Mouse (Mus musculus): ENCODE measurements around the gene F2r. TPM values are rescaled to one million over a fixed set of nuclear protein-coding genes. Genes with fewer than 3 reads are reported as not detected.

F2r gene
- total RNA-seq, 2 experiments from 2014 or later, result 21.6 to 23.1 TPM

- DNase-seq (ENCODE audit: low spot score), result no peak
- intact Hi-C loops (cut with DNase I), result no loop called here
Measured at GRCm38 (mm10) chr13:95634451-95634850, 16.2 kb upstream of the F2r start.

- intact Hi-C loops (cut with DNase I), result no loop called here
- DNase-seq (ENCODE audit: low spot score), result no peak
Measured at GRCm38 (mm10) chr13:95633384-95633783, 15.1 kb upstream of the F2r start.

DNA sequence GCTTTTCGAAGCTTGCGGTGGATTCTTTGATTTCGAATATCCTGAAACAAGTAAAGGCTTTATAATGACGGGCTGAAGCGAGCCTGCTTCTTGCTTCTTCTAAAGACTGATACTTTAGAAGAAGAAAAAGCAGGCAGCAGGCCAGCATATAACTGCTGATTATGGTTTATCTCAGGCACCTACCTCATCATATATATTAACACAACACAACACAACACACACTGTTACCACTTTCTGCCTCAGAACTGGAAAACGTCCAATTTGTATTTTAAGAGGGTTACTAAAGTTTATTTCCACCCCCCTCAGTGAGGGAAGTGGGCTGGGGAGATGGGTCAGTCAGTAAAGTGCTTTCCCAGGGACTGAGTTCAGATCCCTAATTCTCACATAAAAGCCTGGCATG lies 13.9 kb upstream of the F2r start:
- DNase-seq (ENCODE audit: low spot score), result no peak
- intact Hi-C loops (cut with DNase I), result no loop called here

- intact Hi-C loops (cut with DNase I), result no loop called here
Measured at GRCm38 (mm10) chr13:95630747-95631146, 12.5 kb upstream of the F2r start.

DNA sequence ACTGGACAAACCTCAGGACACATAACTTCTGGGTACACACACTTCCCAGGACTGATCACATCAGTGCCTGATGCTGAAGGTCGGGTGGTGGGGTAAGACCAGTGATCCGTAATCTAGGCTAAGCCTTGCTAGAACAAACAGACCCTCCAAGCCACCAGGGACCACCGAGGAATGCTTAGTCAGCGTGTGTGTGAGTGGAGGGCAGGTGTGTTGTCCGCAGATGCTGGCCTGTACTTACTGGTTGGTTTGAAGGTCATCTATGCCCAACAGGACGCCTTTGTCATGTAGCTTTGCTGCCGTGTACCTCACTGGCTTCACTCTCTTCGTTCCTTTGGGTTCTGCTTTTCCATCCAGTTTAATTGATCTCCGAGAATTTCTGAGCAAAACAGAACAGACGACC lies 11.5 kb upstream of the F2r start:
- intact Hi-C loops (cut with DNase I), result no loop called here
- no peak for DNase-seq (ENCODE audit: low spot score)

More at GRCm38 (mm10) chr13:95630747-95631146, 12.5 kb upstream of the F2r start:
- DNase-seq (ENCODE audit: low spot score), result no peak

GRCm38 (mm10) chr13:95626696-95627095 lies 8.4 kb upstream of the F2r start:
- intact Hi-C loops (cut with DNase I), result no loop called here
- DNase-seq (ENCODE audit: low spot score), result no peak

DNA sequence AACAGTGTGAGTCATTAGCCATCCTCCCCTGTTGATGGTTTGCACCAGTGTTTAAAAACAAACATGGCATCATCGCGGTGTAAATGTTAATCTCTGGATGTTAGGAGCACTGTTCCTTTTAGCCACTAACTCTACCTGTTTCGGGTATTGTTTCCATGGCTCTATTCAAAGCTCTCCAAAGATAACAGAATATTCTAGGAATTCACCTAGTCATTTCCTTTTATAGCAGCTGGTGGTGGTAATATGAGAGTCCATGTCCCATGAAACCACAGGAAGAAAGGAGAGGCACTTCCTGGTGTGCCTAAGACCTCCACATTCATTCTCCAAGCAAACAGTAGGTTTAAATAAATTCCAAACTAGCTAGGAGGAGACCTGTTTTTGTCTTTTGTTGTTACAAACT lies 4.8 kb upstream of the F2r start:
- intact Hi-C loops (cut with DNase I), result no loop called here
- DNase-seq (ENCODE audit: low spot score), result no peak

GRCm38 (mm10) chr13:95621563-95621962 lies 3.3 kb upstream of the F2r start:
- DNase-seq (ENCODE audit: low spot score), result no peak
- intact Hi-C loops (cut with DNase I), result no loop called here

- intact Hi-C loops (cut with DNase I), result loop anchor here (2.0 to 5.0 kb wide), 2 partner anchors 22 to 48 kb away; no protein-coding TSS in a partner anchor
Measured at GRCm38 (mm10) chr13:95618859-95619258, 572 bp upstream of the F2r start.

GRCm38 (mm10) chr13:95617671-95618171 lies 566 bp downstream of the F2r start:
- intact Hi-C loops (cut with DNase I), result loop anchor here (2.0 to 5.0 kb wide), 2 partner anchors 23 to 50 kb away; no protein-coding TSS in a partner anchor
- DNase-seq (ENCODE audit: low spot score), result no peak

More at GRCm38 (mm10) chr13:95618859-95619258, 572 bp upstream of the F2r start:
- no peak for DNase-seq (ENCODE audit: low spot score)

- intact Hi-C loops (cut with DNase I), result loop anchor here (5.0 kb wide), 1 partner anchor 50 kb away; no protein-coding TSS in a partner anchor
Measured at GRCm38 (mm10) chr13:95617082-95617670, 1.1 kb downstream of the F2r start.

GRCm38 (mm10) chr13:95616512-95616911 lies 1.8 kb downstream of the F2r start:
- no peak for DNase-seq (ENCODE audit: low spot score)
- intact Hi-C loops (cut with DNase I), result loop anchor here (5.0 kb wide), 1 partner anchor 51 kb away; no protein-coding TSS in a partner anchor

More at GRCm38 (mm10) chr13:95617082-95617670, 1.1 kb downstream of the F2r start:
- no peak for DNase-seq (ENCODE audit: low spot score)

DNA sequence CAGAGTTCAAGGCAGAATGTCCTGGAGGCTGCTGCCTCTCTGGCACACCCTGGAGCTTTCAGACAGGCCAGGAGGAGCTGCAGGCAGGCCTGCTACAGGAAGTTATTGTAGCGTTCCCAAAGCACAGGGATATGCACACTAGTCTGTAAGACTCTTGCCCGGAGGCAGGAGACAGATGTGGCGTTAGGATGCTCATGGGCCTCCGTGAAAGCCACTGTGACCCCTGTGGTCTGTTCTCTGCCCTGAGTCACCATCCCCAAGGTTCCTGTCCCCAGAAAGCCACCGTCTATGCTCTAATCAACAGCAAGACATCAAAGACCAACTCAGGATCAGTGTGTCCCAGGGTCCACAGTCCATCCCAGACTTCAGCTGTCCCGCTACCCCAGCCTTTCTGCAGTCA lies 3.5 kb downstream of the F2r start:
- intact Hi-C loops (cut with DNase I), result loop anchor here (5.0 kb wide), 2 partner anchors 47 to 53 kb away; no protein-coding TSS in a partner anchor

DNA sequence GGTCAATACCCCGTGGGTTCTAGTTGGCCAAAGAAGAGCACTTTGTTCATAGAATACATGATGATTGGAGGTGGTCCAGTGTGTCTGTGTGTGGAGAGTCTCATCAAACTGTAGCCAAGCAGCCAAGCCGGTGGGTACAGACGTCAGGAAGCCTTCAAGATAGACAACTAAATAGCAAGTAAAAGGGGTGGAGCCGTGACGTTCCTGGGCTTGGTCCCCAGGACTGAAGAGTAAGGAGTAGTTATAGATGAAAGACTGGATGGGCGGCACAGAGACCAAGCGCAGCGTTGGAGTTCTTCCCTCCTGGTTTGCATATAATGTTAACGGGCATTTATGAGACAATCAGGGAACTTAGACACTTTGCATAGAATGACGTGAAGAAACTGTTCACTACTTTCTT lies 6.0 kb downstream of the F2r start:
- intact Hi-C loops (cut with DNase I), result loop anchor here (5.0 kb wide), 1 partner anchor 45 kb away; no protein-coding TSS in a partner anchor
- no peak for DNase-seq (ENCODE audit: low spot score)

More for the DNA sequence above, 3.5 kb downstream of the F2r start:
- no peak for DNase-seq (ENCODE audit: low spot score)

DNA sequence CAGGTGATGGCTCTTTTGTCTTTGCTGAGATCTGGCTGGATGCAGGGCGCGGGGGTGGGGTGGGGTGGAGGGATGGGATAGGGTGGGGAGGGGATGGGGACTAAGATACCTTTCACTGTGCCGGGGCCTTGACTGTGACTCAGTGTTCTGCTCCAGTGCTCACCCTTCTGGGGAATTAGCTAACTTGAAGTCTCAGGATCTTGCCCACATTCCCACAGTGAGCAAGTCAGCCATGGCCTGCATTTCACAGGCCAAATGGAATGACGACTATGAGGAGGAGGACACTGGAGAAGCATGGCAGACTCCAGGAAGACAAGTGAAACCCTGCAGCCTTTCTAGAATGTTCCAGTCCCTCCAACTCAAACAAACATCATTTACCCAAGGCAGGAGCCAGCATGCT lies 6.5 kb downstream of the F2r start:
- DNase-seq (ENCODE audit: low spot score), result no peak
- intact Hi-C loops (cut with DNase I), result loop anchor here (5.0 kb wide), 1 partner anchor 44 kb away; no protein-coding TSS in a partner anchor

DNA sequence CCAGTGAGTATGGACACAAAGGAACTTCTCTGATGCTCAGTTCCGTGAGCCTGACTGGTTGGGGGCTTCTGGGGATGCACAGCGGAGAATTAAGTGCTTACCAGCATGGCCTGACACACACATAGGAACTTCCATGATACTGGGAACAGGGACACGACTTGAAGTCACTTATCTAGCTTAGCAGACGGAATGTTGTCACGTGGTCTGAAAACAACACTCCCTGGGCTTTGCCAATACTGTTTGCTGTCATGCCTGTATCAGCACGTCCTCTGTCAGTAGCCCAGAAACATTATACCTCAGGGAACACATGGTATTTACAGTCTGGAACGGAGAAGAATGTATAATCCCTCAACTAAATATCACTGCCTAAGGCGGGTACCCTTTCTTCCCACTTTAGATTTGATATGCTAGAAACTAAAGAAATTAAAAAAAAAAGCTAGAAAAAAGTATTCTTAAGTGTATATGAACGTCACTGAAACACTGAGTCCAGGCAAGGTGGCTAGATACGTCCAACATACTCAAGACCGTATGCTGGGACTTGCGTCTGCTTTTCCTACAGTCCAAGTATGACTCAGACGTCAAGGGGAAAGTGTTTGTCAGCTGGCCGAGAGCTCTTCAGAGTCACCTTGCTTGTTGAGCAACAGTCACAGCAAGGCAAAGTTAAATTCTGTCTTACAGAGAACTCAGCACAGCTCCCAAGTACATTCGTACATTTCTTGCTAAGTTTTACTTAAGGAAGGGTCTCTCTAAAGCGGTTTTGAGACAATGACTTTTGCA lies 7.3 kb downstream of the F2r start:
- intact Hi-C loops (cut with DNase I), result loop anchor here (5.0 kb wide), 1 partner anchor 44 kb away; no protein-coding TSS in a partner anchor
- no peak for DNase-seq (ENCODE audit: low spot score)

DNA sequence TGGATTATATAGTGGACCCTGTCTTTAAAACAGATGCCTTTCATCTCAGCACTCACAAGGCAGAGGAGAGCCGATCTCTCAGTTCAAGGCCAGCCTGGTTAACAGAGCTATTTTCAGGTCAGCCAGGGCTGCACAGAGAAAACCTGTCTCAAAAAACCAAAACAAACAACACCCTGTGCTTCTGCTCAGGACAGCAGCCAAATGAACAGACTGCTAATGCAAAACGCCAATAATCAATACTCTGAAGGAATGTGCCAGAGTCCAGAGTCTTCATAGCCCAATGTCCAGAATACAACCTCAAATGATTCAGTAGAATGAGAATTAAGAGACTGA lies 9.2 kb downstream of the F2r start:
- DNase-seq (ENCODE audit: low spot score), result no peak
- intact Hi-C loops (cut with DNase I), result no loop called here

GRCm38 (mm10) chr13:95608416-95609087 lies 9.7 kb downstream of the F2r start:
- DNase-seq (ENCODE audit: low spot score), result no peak
- intact Hi-C loops (cut with DNase I), result no loop called here

DNA sequence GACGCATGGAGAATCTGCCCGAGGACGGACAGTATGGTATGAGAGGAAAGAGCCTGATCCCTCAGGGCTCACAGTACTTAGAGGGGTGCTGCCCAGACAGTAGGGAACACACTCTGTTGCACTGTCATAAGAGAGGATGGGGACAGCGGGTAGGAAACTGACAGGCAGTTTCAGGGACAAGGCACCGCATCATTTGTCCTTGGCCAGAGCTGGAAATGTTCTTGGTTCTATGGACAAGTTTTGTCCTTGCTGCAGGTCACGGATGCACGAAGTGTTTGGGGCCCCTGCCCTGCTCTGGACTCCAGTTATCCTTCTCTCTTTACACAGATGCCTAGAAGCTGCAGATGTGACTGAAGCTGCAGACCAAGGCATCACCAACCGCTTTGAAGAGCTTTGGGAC lies 11.3 kb downstream of the F2r start:
- no peak for DNase-seq (ENCODE audit: low spot score)
- intact Hi-C loops (cut with DNase I), result no loop called here

DNA sequence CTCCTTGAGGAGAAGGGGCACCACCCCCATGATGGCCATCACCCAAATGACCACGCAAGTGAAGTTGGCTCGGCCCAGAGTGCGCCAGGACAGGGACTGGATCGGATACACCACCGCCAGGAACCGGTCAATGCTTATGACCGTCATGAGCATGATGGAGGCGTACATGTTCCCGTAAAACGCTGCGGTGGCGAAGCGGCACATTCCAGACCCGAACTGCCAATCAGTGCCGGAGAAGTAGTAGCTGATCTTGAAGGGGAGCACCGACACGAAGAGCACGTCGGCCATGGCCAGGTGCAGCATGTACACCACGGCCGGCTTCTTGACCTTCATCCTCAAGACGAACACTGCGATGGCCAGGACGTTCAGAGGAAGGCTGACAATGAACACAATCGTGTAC lies 14.0 kb downstream of the F2r start:
- intact Hi-C loops (cut with DNase I), result no loop called here
- no peak for DNase-seq (ENCODE audit: low spot score)

All from heart, postnatal 25 days (tissue).